Mouse (Mus musculus): Measurements from ENCODE around the gene Slc51b.

DNA sequence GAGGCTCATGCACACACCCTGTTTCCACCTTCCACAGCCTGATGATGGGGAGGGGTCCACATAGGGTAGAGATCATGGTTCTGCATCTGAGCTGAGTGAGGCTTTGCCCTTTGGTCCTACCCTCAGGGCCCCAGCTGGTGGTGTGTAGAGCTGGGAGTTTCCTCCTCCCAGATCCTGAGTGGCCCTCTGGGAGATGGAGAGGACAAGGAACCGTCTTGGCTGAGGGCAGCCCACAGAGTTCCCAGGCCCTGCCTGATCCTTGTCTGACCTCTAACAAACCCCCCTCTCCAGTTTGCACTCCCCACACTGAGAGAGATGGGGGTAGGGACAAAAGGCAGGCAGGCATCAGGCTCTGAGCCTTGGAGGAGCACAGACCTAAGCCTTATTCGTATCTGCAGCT, 28.4 kb downstream of the Slc51b start:
- no peak for TF ChIP-seq ELF1 (IDR thresholded peaks at IDR 0.05; ENCODE audit: low read depth, low read length)
- TF ChIP-seq CTCF (conservative IDR thresholded peaks at IDR 0.05 in 1 of 2, IDR thresholded peaks at IDR 0.05 in 1 of 2; ENCODE audit: low read depth in 2 of 2, low read length in 2 of 2) = no peak
